Mouse (Mus musculus) myocyte (in vitro differentiated cells): ENCODE measurements around the gene Pipox.

Experiments used
- CEBPB ChIP-seq: IDR thresholded peaks from 2 replicates; pipeline ENCODE4 v1.6.1; 2011; ENCODE audit warnings: mild to moderate bottlenecking, moderate library complexity; ENCODE audit not compliant: poor library complexity, insufficient read depth, severe bottlenecking
- E2F4 ChIP-seq: IDR thresholded peaks from one replicate; pipeline ENCODE4 v1.6.1; 2011; ENCODE audit warnings: mild to moderate bottlenecking, control low read depth, moderate library complexity; ENCODE audit not compliant: insufficient read depth
- MAX ChIP-seq: IDR thresholded peaks from one replicate; pipeline ENCODE4 v1.6.1; 2011; ENCODE audit warnings: low read depth, mild to moderate bottlenecking, control low read depth
- MYOG ChIP-seq, 3 experiments: IDR thresholded peaks; one replicate each; pipeline ENCODE4 v1.6.1; 2011; ENCODE audit warnings: control low read depth in 2 of 3, low read depth in 2 of 3, mild to moderate bottlenecking in 2 of 3; ENCODE audit not compliant: insufficient read length in 2 of 3, control insufficient read depth in 1 of 3, insufficient read depth in 1 of 3
- POLR2A ChIP-seq: IDR thresholded peaks from one replicate; pipeline ENCODE4 v1.6.1; 2011; ENCODE audit warnings: low read depth, mild to moderate bottlenecking, control low read depth, moderate library complexity; ENCODE audit not compliant: insufficient read length
- POLR2AphosphoS2 ChIP-seq: IDR thresholded peaks from one replicate; pipeline ENCODE4 v1.6.1; 2011; ENCODE audit warnings: low read depth, control low read depth; ENCODE audit not compliant: insufficient read length
- REST ChIP-seq: IDR thresholded peaks from one replicate; pipeline ENCODE4 v1.6.1; 2011; ENCODE audit warnings: mild to moderate bottlenecking, control low read depth, moderate library complexity; ENCODE audit not compliant: insufficient read depth, insufficient read length
- TCF12 ChIP-seq: IDR thresholded peaks from one replicate; pipeline ENCODE4 v1.6.1; 2011; ENCODE audit warnings: mild to moderate bottlenecking, control low read depth; ENCODE audit not compliant: poor library complexity, insufficient read depth, severe bottlenecking
- TCF3 ChIP-seq: IDR thresholded peaks from one replicate; pipeline ENCODE4 v1.6.1; 2011; ENCODE audit warnings: low read depth, control low read depth; ENCODE audit not compliant: insufficient read length
- USF1 ChIP-seq: IDR thresholded peaks from one replicate; pipeline ENCODE4 v1.6.1; 2011; ENCODE audit warnings: low read depth, mild to moderate bottlenecking, control low read depth, moderate library complexity

GRCm38 (mm10) chr11:77926666-77927065 is 32.8 kb upstream of the Pipox start:
- no peak for TF ChIP-seq CEBPB
- no peak for TF ChIP-seq POLR2A
- TF ChIP-seq E2F4, result no peak
- no peak for TF ChIP-seq TCF12
- no peak for TF ChIP-seq USF1
- no peak for TF ChIP-seq POLR2AphosphoS2
- TF ChIP-seq MAX, result no peak
- TF ChIP-seq MYOG (IDR thresholded peaks at IDR 0.05; ENCODE audit: control insufficient read depth in 1 of 3, insufficient read depth in 1 of 3, insufficient read length in 2 of 3, low read depth in 2 of 3), result no peak
- no peak for TF ChIP-seq TCF3
- no peak for TF ChIP-seq REST
